Mouse (Mus musculus) E14TG2a.4 (cell line): ENCODE measurements at regions not wholly inside any gene's neighbourhood (a gene's known extent, or its start where the extent isn't known, plus 50 kb on each side); places are given as distances from the start of the nearest gene placed in this dataset.

Source experiments
- CTCF ChIP-seq: conservative IDR thresholded peaks from 2 replicates; pipeline ENCODE4 v1.5.1; 2014; ENCODE audit warnings: low read length
- NANOG ChIP-seq: IDR thresholded peaks from 2 replicates; pipeline ENCODE4 v1.6.1; 2014; ENCODE audit warnings: borderline replicate concordance, low read length, mixed read lengths
- POU5F1 ChIP-seq: IDR thresholded peaks from 2 replicates; pipeline ENCODE4 v1.6.1; 2014; ENCODE audit warnings: low read length, borderline replicate concordance

DNA sequence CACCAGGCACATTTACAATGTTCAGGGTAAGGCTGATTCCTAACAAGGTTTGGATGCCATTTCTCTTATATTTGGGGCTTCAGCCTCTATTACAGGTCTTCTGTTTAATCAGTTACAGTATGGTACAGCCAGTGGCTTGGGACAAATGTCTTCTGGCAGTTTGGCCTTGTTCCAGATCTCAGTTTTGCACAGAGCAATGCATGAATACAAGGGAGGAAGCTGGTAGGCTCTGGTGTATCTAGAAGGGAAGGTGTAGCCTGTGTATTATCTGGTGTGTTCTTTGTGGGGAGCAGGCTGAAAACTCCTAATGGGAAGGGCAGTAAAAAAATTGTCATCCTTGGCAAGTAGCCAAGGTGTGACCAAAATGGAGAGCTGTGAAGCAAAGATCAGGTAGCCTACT is 254.2 kb downstream of the Usp25 start:
- TF ChIP-seq CTCF = no peak
- TF ChIP-seq NANOG = no peak
- no peak for TF ChIP-seq POU5F1
